Mouse (Mus musculus): ENCODE measurements around the gene Cfap73.

Gene Cfap73

DNA sequence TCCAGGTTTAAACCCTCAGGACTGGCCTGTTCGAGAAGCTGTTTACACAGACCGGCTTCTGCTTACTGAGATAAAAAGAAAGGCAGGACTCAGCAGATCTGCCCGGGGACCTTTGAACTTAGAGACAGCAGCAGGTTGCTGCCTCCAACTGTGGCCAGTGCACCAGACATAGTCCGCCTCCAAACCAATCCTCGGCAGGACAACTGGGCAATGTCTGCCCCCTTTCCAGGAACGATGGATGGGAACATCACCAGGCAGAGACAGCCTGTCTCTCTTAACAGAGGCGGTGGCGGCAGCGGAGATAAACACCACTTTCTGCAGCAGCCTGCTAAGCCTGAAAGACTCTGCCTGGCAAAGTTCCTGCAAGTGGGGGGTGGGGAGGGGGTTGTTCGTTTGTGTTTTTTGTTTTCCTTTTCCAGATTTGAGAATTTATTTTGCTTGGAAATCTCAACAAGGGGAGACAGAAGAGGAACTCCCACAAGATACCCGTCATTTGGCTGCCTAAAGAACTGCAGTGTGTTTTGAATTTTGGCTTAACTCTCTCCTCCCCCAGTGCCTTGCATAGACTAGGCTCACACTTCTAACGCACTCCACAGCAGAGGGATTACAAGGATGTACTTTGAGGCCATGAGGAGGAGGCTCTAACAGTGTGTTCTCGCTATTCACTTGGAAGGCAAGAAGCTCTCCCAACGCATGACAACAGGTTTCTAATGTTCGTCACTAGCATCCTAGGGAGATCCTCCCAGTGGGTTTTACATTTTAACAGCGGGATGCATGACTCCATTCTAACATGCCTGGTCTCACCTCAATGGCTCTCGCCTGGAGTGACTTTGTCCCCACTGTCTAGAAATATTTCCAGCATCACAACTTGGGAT is 47.1 kb downstream of the Cfap73 start:
- DNase-seq (ENCODE audit: low spot score in 2 of 2): peak in 1 of 2 experiments; percentile 63

DNA sequence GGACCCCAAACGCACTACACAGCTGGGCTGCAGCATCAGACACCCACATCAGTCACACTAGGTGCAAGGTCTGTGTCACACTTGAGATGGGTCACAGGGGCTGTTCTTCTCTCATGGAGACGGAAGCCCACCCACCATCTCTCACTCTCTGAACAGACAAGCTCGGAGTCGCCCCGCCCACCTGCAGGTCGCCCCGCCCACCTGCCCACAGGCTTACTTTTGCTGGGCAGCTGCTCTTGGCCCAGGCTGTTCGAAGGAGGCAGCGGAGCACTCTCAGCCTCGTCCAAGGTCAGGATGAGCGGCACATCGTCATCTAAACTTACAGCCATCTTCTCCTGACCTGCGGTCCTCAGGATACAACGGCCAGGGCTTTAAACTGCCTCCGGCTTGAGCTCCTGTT is 49.1 kb downstream of the Cfap73 start:
- no peak for DNase-seq (ENCODE audit: low spot score in 2 of 2)

DNA sequence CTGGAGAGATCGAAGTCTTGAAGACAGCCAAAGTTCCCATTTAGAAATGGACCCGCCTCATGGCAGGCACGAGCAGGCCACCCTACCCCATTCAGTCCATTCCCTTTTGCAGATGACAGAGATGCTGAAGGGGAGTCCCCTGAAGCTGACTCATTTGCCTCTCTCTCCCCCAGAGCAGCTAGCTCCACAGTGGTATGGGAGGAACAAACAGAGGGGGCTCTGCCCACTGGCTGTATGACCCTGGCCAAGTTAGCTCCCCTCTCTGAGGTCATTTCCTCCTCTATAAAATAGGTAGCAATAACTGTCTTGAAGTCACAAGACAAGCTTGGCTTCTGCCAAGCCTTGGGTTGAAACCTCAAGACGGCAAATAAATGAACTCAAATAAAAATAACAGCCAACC is 50.5 kb downstream of the Cfap73 start:
- DNase-seq (ENCODE audit: low spot score in 2 of 2): no peak

DNA sequence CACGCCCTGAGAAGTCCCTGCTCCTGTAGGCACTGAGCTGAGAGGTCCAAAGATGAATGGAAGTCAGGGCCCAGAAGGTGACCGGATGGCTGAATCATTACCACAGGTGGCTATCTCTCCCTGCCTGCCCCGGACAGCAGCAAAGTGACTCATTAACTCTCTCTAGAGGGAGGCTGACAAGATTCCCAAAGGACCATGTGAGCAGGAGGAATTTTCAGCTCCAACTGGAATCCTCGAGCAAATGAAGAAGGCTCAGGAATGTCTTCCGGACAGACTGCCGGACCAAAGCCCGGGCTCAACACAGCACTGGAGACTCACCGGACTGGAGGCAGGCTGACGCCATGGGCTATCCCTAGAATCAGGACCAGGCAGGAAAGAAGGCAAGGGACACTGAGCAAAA is 52.0 kb downstream of the Cfap73 start:
- no peak for DNase-seq (ENCODE audit: low spot score in 2 of 2)

DNA sequence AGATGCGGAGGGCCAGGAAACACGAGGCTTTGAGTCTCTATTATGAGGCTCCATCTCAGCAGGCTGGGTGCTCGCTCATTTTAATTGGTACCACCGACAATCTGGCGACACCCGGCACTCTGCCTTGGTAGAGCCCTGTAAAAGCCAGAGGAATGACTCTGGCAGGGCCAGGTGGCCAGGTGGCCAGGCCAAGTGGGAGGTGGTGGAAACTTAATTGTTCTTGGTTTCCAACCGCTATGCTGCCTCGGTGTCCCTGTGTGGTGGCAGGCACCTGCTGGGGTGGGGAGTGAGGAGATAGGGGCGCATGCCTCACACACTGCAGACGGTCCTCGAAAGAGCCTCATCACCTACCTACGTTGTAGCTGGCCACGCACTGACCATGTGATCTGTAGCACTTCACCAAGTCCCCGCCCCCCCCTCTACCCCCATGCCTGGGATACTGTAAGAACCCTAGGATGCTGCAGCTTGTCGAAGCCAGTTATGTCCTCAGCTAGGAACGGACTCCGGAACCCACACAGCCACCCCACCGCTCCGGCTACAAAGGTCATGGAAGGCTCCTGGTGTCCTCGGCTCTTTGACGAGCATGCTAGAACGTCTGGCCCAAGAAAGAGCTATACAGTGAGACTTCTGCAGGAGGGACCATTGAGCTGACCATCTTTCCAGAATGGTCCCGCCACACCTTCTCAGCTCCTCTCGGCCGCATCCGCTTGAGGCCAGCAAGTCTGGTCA is 54.0 kb downstream of the Cfap73 start:
- no peak for DNase-seq (ENCODE audit: low spot score in 2 of 2)

DNA sequence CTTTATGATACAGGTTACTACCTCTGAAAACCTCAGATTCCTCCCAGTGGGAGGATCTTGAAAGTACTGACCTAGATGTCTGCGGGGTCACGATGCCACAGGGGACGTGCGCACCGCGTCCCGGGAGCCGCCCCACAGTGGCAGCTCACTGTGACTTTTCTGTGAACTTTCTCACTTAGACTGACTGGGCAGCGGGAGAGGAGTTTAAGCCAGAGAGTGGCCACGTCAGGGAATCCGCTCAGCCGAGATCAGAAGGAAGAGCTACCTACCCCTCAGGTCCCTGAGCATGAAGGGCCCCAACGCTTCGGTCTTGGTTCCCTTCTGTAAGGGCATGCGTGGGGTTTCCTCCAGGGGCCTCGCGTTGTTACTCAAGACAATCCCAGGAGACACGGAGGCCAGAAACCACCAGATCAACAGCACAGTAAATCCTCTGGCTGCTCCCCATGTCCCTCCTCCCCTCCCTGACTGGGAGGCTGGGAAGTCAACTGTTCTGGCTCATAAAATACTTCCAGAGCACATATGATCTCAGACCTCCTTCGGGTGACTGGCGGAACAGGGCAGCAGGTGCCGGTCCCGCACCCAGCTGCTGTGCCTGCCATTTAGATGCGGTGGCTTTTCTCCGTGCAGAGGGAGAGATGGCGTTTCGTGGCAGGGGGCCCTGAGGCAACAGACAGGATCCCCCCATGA is 54.7 kb downstream of the Cfap73 start:
- DNase-seq (ENCODE audit: low spot score in 2 of 2): no peak

DNA sequence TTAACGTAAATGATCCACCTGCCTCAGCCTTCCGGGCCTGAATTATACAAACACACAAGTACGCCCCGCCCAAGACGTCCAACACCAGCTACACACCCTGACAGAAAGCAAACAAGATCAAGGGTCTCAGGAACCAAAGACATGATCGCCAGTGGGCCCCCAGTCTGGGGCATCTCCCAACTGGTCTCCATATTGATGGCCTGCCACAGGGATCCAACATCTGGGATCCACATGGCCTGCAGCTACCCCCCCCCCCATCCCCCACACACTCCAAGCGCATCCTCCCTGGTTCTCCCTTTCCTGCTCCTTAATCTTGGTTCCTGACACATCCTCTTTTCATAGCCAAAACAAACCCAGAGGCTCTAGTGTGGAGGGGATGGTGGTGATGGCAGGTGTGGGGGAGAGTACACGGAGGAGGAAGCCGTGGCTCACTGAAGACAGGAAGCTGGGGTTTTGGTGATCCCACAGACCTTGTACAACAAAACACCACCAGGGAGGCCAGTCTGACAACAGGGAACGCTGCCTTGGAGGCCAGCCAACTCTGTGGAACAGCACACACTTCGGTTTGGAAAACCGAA is 55.4 kb downstream of the Cfap73 start:
- no peak for DNase-seq (ENCODE audit: low spot score in 2 of 2)

Data from right cerebral cortex, postnatal 36 days (tissue).